17 mouse cellular contexts compared by ENCODE assay signal in the genomic region with DNA sequence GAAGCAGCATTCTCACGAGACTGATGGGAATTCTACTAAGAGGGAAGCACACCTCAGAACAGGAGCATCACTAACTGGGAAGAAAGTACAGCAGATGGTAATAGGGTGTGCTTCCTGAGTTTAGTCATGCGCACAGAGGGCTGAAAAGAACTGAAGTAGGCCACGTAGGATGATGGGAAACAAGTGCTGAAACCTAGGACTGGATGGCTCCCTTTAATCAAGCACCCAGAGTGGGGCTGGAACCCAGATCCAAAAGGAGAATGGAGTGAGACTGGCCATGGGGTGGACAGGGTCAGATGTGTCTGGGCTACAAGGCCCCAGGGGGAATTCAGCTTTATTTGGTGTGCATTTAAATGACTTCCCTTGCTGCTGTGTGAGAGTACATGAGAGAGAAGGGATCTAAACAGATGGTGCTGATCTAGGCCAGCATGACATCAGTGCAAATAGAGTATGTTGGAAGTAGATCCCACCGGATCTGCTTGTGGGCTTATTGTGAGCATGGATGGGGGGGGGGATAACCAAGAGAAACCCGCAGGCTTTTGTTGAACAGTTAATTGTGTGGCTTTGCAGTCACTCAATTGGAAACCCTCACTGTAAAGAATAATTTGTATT. TPM values are rescaled to one million over a fixed set of nuclear protein-coding genes. Genes with fewer than 3 reads are reported as not detected.
DNase-seq lines count a peak whose midpoint lies in the region; ATAC-seq lines count a peak whose summit lies in the region.
"Had no signal": no experiment of that assay in that cellular context is flagged by ENCODE, and none has a peak within 500 bp of the region (broad histone marks: within the 10 kb centered on the region; RNA-seq: fewer than 3 reads in every experiment).

No protein-coding gene starts in this region.

- H3K4me2 ChIP-seq in midbrain, embryonic 12.5 days (replicated peaks): no peak overlapping the region
- H3K4me2 ChIP-seq in midbrain, embryonic 16.5 days (ENCODE audit: low read length): no peak overlapping the region
- no peak overlapping the region for H3K4me2 ChIP-seq in hindbrain, embryonic 11.5 days (replicated peaks; ENCODE audit: low read depth, low read length)
- H3K4me2 ChIP-seq in neural tube, embryonic 14.5 days (ENCODE audit: low read depth, low read length): no peak overlapping the region
- H3K4me2 ChIP-seq: limb, embryonic 13.5 days had no signal

- no peak overlapping the region for H3K4me3 ChIP-seq in midbrain, embryonic 12.5 days
- H3K4me3 ChIP-seq in midbrain, embryonic 16.5 days (ENCODE audit: low read depth, low read length): no peak overlapping the region
- no peak overlapping the region for H3K4me3 ChIP-seq in hindbrain, embryonic 11.5 days (ENCODE audit: low read depth, low read length)
- no peak overlapping the region for H3K4me3 ChIP-seq in neural tube, embryonic 14.5 days (ENCODE audit: low read depth, low read length)
- H3K4me3 ChIP-seq: limb, embryonic 13.5 days had no signal

- peak overlapping the region; percentile 1 for H3K27ac ChIP-seq in midbrain, embryonic 12.5 days (replicated peaks)
- H3K27ac ChIP-seq in midbrain, embryonic 16.5 days (ENCODE audit: low read length): no peak overlapping the region
- H3K27ac ChIP-seq in hindbrain, embryonic 11.5 days (ENCODE audit: low read depth, low read length): peak overlapping the region; percentile 70
- H3K27ac ChIP-seq in neural tube, embryonic 14.5 days (ENCODE audit: low read depth, low read length): peak overlapping the region; percentile 30; the same call in 1 of the 2 replicates
- H3K27ac ChIP-seq: limb, embryonic 13.5 days had no signal

- intact Hi-C loops in left cerebral cortex, postnatal 36 days (cut with DNase I): no loop called here

- no peaks in the 10 kb centered on the region for H3K9me3 ChIP-seq in midbrain, embryonic 12.5 days
- H3K9me3 ChIP-seq in midbrain, embryonic 16.5 days (replicated peaks; ENCODE audit: control insufficient read depth, low read length, poor library complexity, severe bottlenecking): no peaks in the 10 kb centered on the region
- no peaks in the 10 kb centered on the region for H3K9me3 ChIP-seq in hindbrain, embryonic 11.5 days (ENCODE audit: control insufficient read depth, low read length)
- no peaks in the 10 kb centered on the region for H3K9me3 ChIP-seq in neural tube, embryonic 14.5 days (ENCODE audit: control insufficient read depth, low read length)
- H3K9me3 ChIP-seq: limb, embryonic 13.5 days had no signal

- H3K36me3 ChIP-seq in midbrain, embryonic 12.5 days: peaks cover 28% of the 10 kb centered on the region
- H3K36me3 ChIP-seq in midbrain, embryonic 16.5 days (ENCODE audit: control insufficient read depth, insufficient read depth, low read length): peaks cover 16% of the 10 kb centered on the region; the same call in 1 of the 2 replicates
- H3K36me3 ChIP-seq in hindbrain, embryonic 11.5 days (ENCODE audit: control insufficient read depth, insufficient read depth, low read length): no peaks in the 10 kb centered on the region
- peaks cover 13% of the 10 kb centered on the region; the same call in 1 of the 2 replicates for H3K36me3 ChIP-seq in neural tube, embryonic 14.5 days (ENCODE audit: control insufficient read depth, insufficient read depth, low read length)

- 78% methylated on average over 5 of the region's 5 CpGs for WGBS in midbrain, embryonic 12.5 days
- WGBS in midbrain, embryonic 16.5 days: 63% methylated on average over 5 of the region's 5 CpGs
- 79% methylated on average over 5 of the region's 5 CpGs for WGBS in hindbrain, embryonic 11.5 days
- WGBS in neural tube, embryonic 14.5 days: 51% methylated on average over 5 of the region's 5 CpGs

- peaks cover 55% of the 10 kb centered on the region for H3K4me1 ChIP-seq in midbrain, embryonic 12.5 days
- peaks cover 27% of the 10 kb centered on the region for H3K4me1 ChIP-seq in midbrain, embryonic 16.5 days (ENCODE audit: control insufficient read depth, insufficient read depth, low read length)
- peaks cover 8% of the 10 kb centered on the region for H3K4me1 ChIP-seq in hindbrain, embryonic 11.5 days (replicated peaks; ENCODE audit: control insufficient read depth, insufficient read depth, low read length)
- H3K4me1 ChIP-seq in neural tube, embryonic 14.5 days (ENCODE audit: control insufficient read depth, insufficient read depth, low read length): peaks cover 3% of the 10 kb centered on the region; the same call in 1 of the 2 replicates

- ATAC-seq in midbrain, embryonic 12.5 days (ENCODE audit: low FRiP score, low read depth): no peak
- ATAC-seq in midbrain, embryonic 16.5 days: no peak
- no peak for ATAC-seq in hindbrain, embryonic 11.5 days (ENCODE audit: low FRiP score)
- ATAC-seq in neural tube, embryonic 14.5 days (ENCODE audit: low read depth): no peak

- H3K9ac ChIP-seq in midbrain, embryonic 12.5 days (replicated peaks): no peak overlapping the region
- H3K9ac ChIP-seq in midbrain, embryonic 16.5 days (ENCODE audit: low read depth, low read length): no peak overlapping the region
- no peak overlapping the region for H3K9ac ChIP-seq in hindbrain, embryonic 11.5 days (ENCODE audit: low read depth, low read length)
- H3K9ac ChIP-seq in neural tube, embryonic 14.5 days (replicated peaks; ENCODE audit: low read depth, low read length): no peak overlapping the region
- H3K9ac ChIP-seq: limb, embryonic 13.5 days had no signal

- H3K27me3 ChIP-seq in midbrain, embryonic 12.5 days: peaks cover 16% of the 10 kb centered on the region
- H3K27me3 ChIP-seq in midbrain, embryonic 16.5 days (ENCODE audit: control insufficient read depth, insufficient read depth, low read depth, low read length): no peaks in the 10 kb centered on the region
- H3K27me3 ChIP-seq in hindbrain, embryonic 11.5 days (ENCODE audit: control insufficient read depth, insufficient read depth, low read length): no peaks in the 10 kb centered on the region
- H3K27me3 ChIP-seq in neural tube, embryonic 14.5 days (ENCODE audit: control insufficient read depth, insufficient read depth, low read length): no peaks in the 10 kb centered on the region
- H3K27me3 ChIP-seq: limb, embryonic 13.5 days had no signal

- peak; percentile 15 for DNase-seq in cerebellum, adult 11 months
- DNase-seq in cerebellum, adult 9-11 months: no peak
- no peak for DNase-seq in hindbrain, embryonic 11.5 days (ENCODE audit: low spot score)
- no peak for DNase-seq in left cerebral cortex, postnatal 36 days (ENCODE audit: low spot score in 2 of 2)
- no peak for DNase-seq in adrenal gland, postnatal 4 days (ENCODE audit: low spot score in 2 of 2)
- DNase-seq: kidney, postnatal 10 days; lung, postnatal 4 days; spleen, adult 18-20 months had no signal

RNA-seq across cellular contexts. Expression of a gene that starts 36.5 kb away (rescaled TPM):
- not detected in 2 replicates for polyA plus RNA-seq in midbrain, embryonic 12.5 days (2016; fragmentation: Nextera tagmentation; extraction: Ambion mirVana)
- not detected in 2 replicates for polyA plus RNA-seq in midbrain, embryonic 16.5 days (2015; fragmentation: Nextera tagmentation; extraction: Ambion mirVana)
- polyA plus RNA-seq in hindbrain, embryonic 11.5 days (2014; fragmentation: Nextera tagmentation; extraction: Ambion mirVana): not detected in 2 replicates
- not detected in 2 replicates for polyA plus RNA-seq in neural tube, embryonic 14.5 days (2014; fragmentation: Nextera tagmentation; extraction: Ambion mirVana)
- not detected for total RNA-seq in left cerebral cortex, postnatal 36 days (2021)
- not detected for total RNA-seq in adrenal gland, postnatal 4 days (2021)
- total RNA-seq: layer of hippocampus, postnatal 25 days had no signal
- polyA plus RNA-seq: gonadal fat pad, adult 2 months; heart, embryonic 16.5 days; intestine, embryonic 14.5 days; limb, embryonic 13.5 days; liver, embryonic 16.5 days had no signal
